Mouse (Mus musculus): ENCODE measurements around the gene Nmur1.

DNA sequence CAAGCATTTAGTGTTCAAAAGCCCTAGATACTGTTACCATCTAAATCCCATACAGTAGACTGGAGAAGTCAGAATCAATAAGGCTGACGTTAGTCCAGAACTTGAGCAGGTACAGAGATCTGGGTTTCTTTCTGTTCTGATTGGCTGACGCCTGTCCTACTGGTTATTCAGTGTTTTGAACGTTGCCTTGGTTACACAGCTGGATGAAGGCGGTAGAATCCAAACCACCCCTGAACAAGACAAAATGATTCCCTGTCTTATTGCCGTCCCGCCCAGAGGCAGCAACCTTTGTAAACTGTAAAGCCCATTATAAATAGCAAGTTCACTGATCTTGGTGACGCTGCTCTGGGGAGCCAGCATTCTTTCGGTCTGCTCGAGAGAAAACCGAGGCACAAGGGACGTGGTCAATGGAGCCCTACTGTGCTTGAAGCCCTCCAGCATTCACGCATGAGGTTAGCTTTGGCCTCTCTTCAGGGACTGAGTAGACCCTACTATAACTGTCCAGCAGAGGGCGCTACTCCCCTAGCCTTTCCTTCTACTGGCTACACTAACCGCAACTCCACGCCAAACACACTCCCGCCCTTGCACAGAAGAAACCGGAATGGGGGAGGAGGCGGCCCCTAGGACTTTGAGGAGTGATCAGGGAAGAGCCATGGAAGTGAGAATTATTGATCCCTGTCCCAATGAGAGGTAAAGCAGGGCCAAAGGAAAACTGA is 14.3 kb upstream of the Nmur1 start:
- TF ChIP-seq CTCF (IDR thresholded peaks at IDR 0.05; ENCODE audit: low read depth) (peak; percentile 98), EP300 (IDR thresholded peaks at IDR 0.05; ENCODE audit: low read depth) (peak; percentile 80)
